Mouse (Mus musculus) heart, embryonic 14.5 days (tissue): ENCODE data around the gene Amelx. TPM values are rescaled to one million over a fixed set of nuclear protein-coding genes. Genes with fewer than 3 reads are reported as not detected.

Source experiments
- ATAC-seq: fragments of 200-750 bp; cut with Nextera tagmentation; 2 replicates; pipeline ENCODE4 v1.8.0; 2017; ENCODE audit warnings: low read depth, moderate TSS enrichment; ENCODE audit not compliant: insufficient number of reproducible peaks, insufficient read depth, low FRiP score
- H3K27ac ChIP-seq, 2 experiments: fragments of 200-500 bp in 1 of 2; fragments of 300-500 bp in 1 of 2; sonication (generic) in 1 of 2; replicated peaks in 1 of 2; 2 replicates each; pipeline ENCODE4 v1.5.1; 2012 to 2014; ENCODE audit warnings: low read depth in 2 of 2, low read length in 2 of 2, control low read depth in 1 of 2, mild to moderate bottlenecking in 1 of 2, mixed read lengths in 1 of 2; ENCODE audit not compliant: control insufficient read depth in 1 of 2, insufficient read depth in 1 of 2
- H3K27me3 ChIP-seq: fragments of 300-500 bp; sonication (generic); 2 replicates; pipeline ENCODE4 v1.6.1; 2014; ENCODE audit warnings: mild to moderate bottlenecking, low read length, control low read depth; ENCODE audit not compliant: control insufficient read depth, insufficient read depth
- H3K36me3 ChIP-seq: fragments of 300-500 bp; sonication (generic); 2 replicates; pipeline ENCODE4 v1.6.1; 2014; ENCODE audit warnings: mild to moderate bottlenecking, control low read depth, low read length, mixed read lengths; ENCODE audit not compliant: control insufficient read depth, insufficient read depth
- H3K4me1 ChIP-seq, 2 experiments: fragments of 200-500 bp in 1 of 2; fragments of 300-500 bp in 1 of 2; sonication (generic) in 1 of 2; 2 replicates each; pipeline ENCODE4 v1.6.1; 2012 to 2014; ENCODE audit warnings: low read length in 2 of 2, control low read depth in 1 of 2, mixed read lengths in 1 of 2; ENCODE audit not compliant: control insufficient read depth in 2 of 2, insufficient read depth in 2 of 2
- H3K4me2 ChIP-seq: fragments of 300-500 bp; sonication (generic); 2 replicates; pipeline ENCODE4 v1.6.1; 2014; ENCODE audit warnings: mild to moderate bottlenecking, low read length
- H3K4me3 ChIP-seq, 2 experiments: fragments of 200-500 bp in 1 of 2; fragments of 300-500 bp in 1 of 2; sonication (generic) in 1 of 2; 2 replicates each; pipeline ENCODE4 v1.5.1; 2012 to 2014; ENCODE audit warnings: low read length in 2 of 2, mild to moderate bottlenecking in 2 of 2, control low read depth in 1 of 2, low read depth in 1 of 2, moderate library complexity in 1 of 2; ENCODE audit not compliant: control insufficient read depth in 1 of 2, insufficient read depth in 1 of 2
- H3K9ac ChIP-seq: fragments of 300-500 bp; sonication (generic); 2 replicates; pipeline ENCODE4 v1.6.1; 2014; ENCODE audit warnings: mild to moderate bottlenecking, low read length
- H3K9me3 ChIP-seq: fragments of 300-500 bp; sonication (generic); 2 replicates; pipeline ENCODE4 v1.6.1; 2016; ENCODE audit warnings: low read length, control low read depth; ENCODE audit not compliant: control insufficient read depth
- WGBS: fragments of 180-500 bp; shearing (Covaris S2); extraction: QIAGEN DNeasy Blood & Tissue Kit; methylation state at CpG from one replicate; pipeline ENCODE4 v1.1.7; 2014; 5-methylcytosine and 5-hydroxymethylcytosine counted together
- polyA plus RNA-seq: library from polyadenylated mRNA; unstranded; fragments of >200 nt; fragmentation: Nextera tagmentation; extraction: Ambion mirVana; gene quantifications from 2 replicates; pipeline ENCODE4 v1.2.1, GENCODE M21; 2014

The Amelx gene
- polyA plus RNA-seq, 1 experiment from 2014 or later, result not detected

DNA sequence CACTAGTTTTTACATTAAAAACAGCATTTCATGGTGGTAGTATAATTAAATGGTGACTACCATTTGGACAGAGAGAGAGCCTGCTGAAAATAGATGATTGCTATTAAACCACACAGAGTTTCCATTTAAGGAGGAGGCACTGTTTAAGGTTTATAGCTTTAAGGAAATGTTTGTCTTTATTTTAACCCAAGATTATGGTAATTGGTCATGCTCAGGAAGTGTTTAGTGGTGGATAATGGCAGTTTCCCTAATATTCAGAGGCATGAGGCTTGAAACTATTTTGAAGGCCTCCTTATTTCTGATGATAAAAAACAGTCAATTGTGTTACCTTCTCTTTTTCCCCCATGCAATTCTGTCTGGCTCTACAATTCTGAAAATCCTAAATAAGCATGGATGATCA lies 33.2 kb downstream of the Amelx start:
- no peak for ATAC-seq
- Histone ChIP-seq H3K4me3 (no peak overlapping the region), H3K27me3 (no peaks in the 10 kb centered on the region), H3K9me3 (no peaks in the 10 kb centered on the region), H3K36me3 (no peaks in the 10 kb centered on the region), H3K4me2 (no peak overlapping the region), H3K27ac (no peak overlapping the region), H3K4me1 (no peaks in the 10 kb centered on the region), H3K9ac (no peak overlapping the region)

DNA sequence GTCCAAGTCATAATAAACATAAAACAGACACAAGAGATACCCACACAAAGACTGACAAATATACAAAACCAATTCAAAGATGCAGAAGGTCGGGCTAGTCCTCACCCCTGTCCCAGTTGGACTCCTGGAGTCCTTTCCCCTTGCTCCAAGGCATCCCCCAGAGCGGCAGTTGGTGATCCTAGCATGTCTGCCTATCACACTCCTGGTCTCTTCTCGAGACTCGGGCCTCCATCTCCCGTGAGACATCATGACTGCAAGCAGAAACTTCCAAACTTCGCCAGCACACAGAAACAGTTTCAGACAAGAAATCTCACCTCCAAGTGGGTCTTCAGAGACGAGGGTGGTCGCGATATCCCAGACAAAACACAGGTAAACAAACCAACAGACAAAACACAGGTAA lies 46.5 kb downstream of the Amelx start:
- 83% methylated on average over 9 of the region's 9 CpGs for WGBS
- no peak for ATAC-seq

DNA sequence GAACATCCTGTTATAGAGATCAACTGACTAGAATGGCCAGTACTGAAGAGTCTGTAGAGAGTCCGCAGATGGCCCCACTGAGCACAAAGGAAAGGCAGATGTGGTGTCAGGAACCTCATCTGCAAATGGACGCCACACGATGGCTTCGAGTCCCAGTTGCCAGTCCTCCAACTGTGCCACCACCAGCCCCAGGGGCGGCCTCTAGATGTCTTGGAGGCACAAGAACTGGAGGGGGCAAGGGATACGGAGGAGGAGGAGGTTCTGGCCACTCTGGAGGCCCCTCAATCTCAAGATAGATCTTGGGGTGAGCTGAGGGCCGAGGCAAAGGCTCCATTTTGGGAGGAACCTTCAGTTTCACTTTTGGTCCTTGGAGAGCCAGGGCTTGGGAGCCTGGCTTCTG lies 47.2 kb downstream of the Amelx start:
- ATAC-seq, result no peak
- H3K36me3 ChIP-seq, result no peaks in the 10 kb centered on the region
- no peak overlapping the region for H3K4me2 ChIP-seq
- H3K27ac ChIP-seq, result no peak overlapping the region
- no peak overlapping the region for H3K4me3 ChIP-seq
- H3K27me3 ChIP-seq, result no peaks in the 10 kb centered on the region
- no peak overlapping the region for H3K9ac ChIP-seq
- no peaks in the 10 kb centered on the region for H3K4me1 ChIP-seq
- WGBS, result 84% methylated on average over 7 of the region's 7 CpGs
- H3K9me3 ChIP-seq, result no peaks in the 10 kb centered on the region

More for the DNA sequence above, 46.5 kb downstream of the Amelx start:
- Histone ChIP-seq H3K4me3 (no peak overlapping the region), H3K4me2 (no peak overlapping the region), H3K9me3 (no peaks in the 10 kb centered on the region), H3K9ac (no peak overlapping the region), H3K27ac (no peak overlapping the region), H3K36me3 (no peaks in the 10 kb centered on the region), H3K4me1 (no peaks in the 10 kb centered on the region), H3K27me3 (no peaks in the 10 kb centered on the region)

Other genes starting within 250 kb of the Amelx start
- gene Hccs, start 133.2 kb upstream of the Amelx start, polyA plus RNA-seq, result 52.4 and 56.1 TPM in 2 replicates